Mouse (Mus musculus) CD8-positive naive resting alpha-beta T cell, adult 2 months (primary cell): ENCODE results near the gene Tob2.

Source experiments
- DNase-seq, 2 experiments: peaks; one replicate each; pipeline ENCODE4 v3.0.0; 2022; ENCODE audit warnings: low read depth in 2 of 2, low spot score in 2 of 2

Gene Tob2

GRCm38 (mm10) chr15:81858517-81859329, at the start of gene Tob2:
Gene Tob2 (minus strand): TSS chr15:81858796.
- DNase-seq: peak; percentile 54 to 60

GRCm38 (mm10) chr15:81907953-81908352, 49.4 kb upstream of the Tob2 start:
- DNase-seq: no peak

GRCm38 (mm10) chr15:81904939-81905338, 46.3 kb upstream of the Tob2 start:
- peak; percentile 62 to 80 for DNase-seq

GRCm38 (mm10) chr15:81898751-81899150, 40.2 kb upstream of the Tob2 start:
- no peak for DNase-seq

GRCm38 (mm10) chr15:81897607-81898285, 39.1 kb upstream of the Tob2 start:
- DNase-seq: no peak

- DNase-seq: no peak
These were observed 37.8 kb upstream of the Tob2 start for GRCm38 (mm10) chr15:81896407-81896806.

GRCm38 (mm10) chr15:81894002-81894401, 35.4 kb upstream of the Tob2 start:
- no peak for DNase-seq

- no peak for DNase-seq
These were observed 33.4 kb upstream of the Tob2 start for GRCm38 (mm10) chr15:81891822-81892580.

- no peak for DNase-seq
These were observed 32.7 kb upstream of the Tob2 start for GRCm38 (mm10) chr15:81891140-81891802.

GRCm38 (mm10) chr15:81889175-81889574, 30.6 kb upstream of the Tob2 start:
- no peak for DNase-seq

- no peak for DNase-seq
These were observed 28.4 kb upstream of the Tob2 start for GRCm38 (mm10) chr15:81886795-81887550.

GRCm38 (mm10) chr15:81885418-81885934, 26.9 kb upstream of the Tob2 start:
- DNase-seq: no peak

GRCm38 (mm10) chr15:81882348-81882747, 23.8 kb upstream of the Tob2 start:
- no peak for DNase-seq

- DNase-seq: no peak
These were observed 21.2 kb upstream of the Tob2 start for GRCm38 (mm10) chr15:81879531-81880401.

GRCm38 (mm10) chr15:81872262-81873136, 13.9 kb upstream of the Tob2 start, which contains the start of gene Aco2:
Gene Aco2 (plus strand): TSS chr15:81872309.
- peak; percentile 99 to 100 for DNase-seq

GRCm38 (mm10) chr15:81871604-81872261, 13.1 kb upstream of the Tob2 start, which contains the start of gene Phf5a:
Gene Phf5a (minus strand): TSS chr15:81871911.
- peak; percentile 77 to 81 for DNase-seq

GRCm38 (mm10) chr15:81869985-81870384, 11.4 kb upstream of the Tob2 start:
- DNase-seq: no peak

- DNase-seq: no peak
These were observed 5.6 kb upstream of the Tob2 start for GRCm38 (mm10) chr15:81864238-81864637.
